Mouse (Mus musculus) left cerebral cortex, adult 2 months (tissue): ENCODE results near the gene Farp1. TPM values are rescaled to one million over a fixed set of nuclear protein-coding genes. Genes with fewer than 3 reads are reported as not detected.

ENCODE experiments used
- DNase-seq, 2 experiments: peaks; one replicate each; pipeline ENCODE4 v3.0.0; 2021 to 2022; ENCODE audit warnings: low spot score in 2 of 2, mixed read lengths in 1 of 2; ENCODE audit errors: extremely low spot score in 1 of 2
- H3K27ac ChIP-seq: fragments of 200-600 bp; 2 replicates; pipeline ENCODE4 v1.8.1; 2022
- H3K4me3 ChIP-seq: fragments of 200-600 bp; 2 replicates; pipeline ENCODE4 v1.8.1; 2022
- CTCF ChIP-seq: fragments of 200-600 bp; IDR thresholded peaks from 2 replicates; pipeline ENCODE4 v1.8.1; 2022; ENCODE audit warnings: antibody characterized with exemption, mild to moderate bottlenecking, moderate library complexity
- intact Hi-C: fragments of 180-260 bp; cut with DNase I; formaldehyde crosslinking; loops from one replicate; pipeline ENCODE4 v1.15.1; 2025
- total RNA-seq, 2 experiments: library from RNA; stranded (reverse); gene quantifications; 2 replicates each; pipeline ENCODE4 v1.2.3; 2021

Gene Farp1
- total RNA-seq, 2 experiments from 2014 or later: 142 to 152 TPM

DNA sequence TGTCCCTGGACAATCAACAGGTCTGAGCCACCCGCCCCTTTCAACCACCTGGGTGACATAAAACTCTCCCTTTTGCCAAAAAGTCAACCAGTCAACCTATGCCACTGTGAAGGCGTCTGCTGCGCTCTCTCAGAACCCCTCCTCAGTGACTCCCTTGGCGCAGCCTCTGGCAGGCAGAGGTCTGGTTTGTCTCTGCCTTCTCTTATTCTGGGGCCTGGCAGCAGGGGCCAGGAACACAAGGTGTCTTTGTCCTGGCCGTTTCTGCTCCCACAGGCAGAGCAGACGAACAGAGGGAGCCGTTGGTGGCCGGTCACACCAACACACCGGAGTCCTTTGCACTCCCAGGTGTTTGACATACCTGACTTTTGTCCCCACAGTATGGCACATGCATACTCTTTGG, 57.5 kb downstream of the Farp1 start:
- DNase-seq: no peak
- TF ChIP-seq CTCF: no peak
- intact Hi-C loops: no loop called here
- no peak overlapping the region for H3K27ac ChIP-seq
- no peak overlapping the region for H3K4me3 ChIP-seq

DNA sequence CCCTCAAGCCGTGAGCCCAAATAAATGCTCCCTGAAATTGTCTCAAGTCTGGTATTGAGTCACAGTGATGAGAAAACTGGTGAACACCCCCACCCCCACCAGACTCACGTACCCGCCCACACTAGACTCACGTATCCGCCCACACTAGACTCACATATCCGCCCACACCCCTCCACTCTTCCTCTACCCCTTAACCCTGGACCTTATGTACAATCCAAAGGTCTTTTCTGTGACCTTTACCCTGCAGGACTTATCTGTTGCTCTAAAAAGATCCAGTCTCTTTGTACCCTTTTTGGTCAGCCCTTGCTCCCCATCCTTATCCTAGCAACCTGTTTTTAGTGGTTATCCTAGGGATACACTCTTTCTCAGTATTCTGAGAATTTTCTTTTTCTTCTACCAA, 58.9 kb downstream of the Farp1 start:
- no peak overlapping the region for H3K27ac ChIP-seq
- DNase-seq: no peak
- no peak for TF ChIP-seq CTCF
- intact Hi-C loops: no loop called here
- no peak overlapping the region for H3K4me3 ChIP-seq

DNA sequence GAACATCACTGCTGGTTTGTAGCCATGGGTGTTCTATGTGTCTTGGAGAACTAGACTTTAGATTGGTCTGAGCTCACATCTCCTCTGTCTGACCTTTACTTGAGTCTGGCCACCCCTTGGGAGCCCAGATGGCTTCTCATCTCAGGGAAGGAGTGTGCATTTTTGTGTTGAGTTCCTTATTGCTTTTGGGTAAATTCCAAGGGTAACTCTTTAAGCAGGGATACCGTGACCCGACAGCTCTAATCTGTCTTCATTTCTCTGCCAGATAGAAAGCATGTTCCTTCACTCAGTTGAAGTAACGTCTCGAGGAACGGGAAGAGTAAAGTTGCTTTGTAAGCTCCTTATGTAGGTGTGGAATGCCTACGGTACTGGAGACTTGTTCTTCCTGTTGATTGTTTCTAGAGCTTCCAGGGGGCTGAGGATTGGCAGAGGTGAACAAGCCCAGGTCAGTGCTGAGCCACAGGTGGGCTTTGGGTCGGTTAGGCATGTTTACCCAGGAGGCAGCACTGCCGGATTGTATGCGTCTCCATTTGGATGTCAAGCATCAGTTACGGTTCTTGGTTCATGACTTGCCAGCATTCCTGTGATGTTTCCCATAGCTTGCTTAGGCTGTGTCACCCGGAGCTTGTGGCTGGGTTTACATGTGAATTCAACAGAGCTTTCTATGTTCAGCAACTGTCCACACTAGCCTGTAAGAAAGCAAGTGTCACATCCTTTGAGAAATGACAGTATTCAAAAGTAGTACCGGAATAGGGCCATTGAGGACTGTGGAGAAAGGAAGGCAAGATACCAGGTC, 62.8 kb downstream of the Farp1 start:
- no peak for DNase-seq
- intact Hi-C loops: no loop called here
- no peak overlapping the region for H3K27ac ChIP-seq
- no peak for TF ChIP-seq CTCF
- no peak overlapping the region for H3K4me3 ChIP-seq

DNA sequence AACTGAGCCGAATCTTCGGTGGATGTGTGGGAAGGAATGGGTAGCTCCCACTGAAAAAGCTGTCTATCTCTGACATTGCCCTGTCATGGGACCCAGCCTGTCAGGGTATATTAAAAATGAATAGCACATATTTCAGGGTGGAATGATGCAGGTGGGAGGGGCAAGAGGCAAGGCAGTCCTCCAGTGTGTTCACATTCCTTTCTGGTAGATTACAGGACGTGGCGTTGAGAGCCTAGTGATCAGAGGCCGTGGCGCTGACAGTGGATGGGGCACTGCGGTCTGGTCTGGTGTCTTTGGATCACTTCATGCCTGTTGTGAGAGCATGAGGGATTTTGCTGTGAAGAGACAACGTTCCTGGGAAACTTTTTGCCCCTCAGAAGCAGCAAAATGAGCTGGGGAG, 64.1 kb downstream of the Farp1 start:
- no peak overlapping the region for H3K27ac ChIP-seq
- intact Hi-C loops: no loop called here
- no peak for TF ChIP-seq CTCF
- DNase-seq: no peak
- no peak overlapping the region for H3K4me3 ChIP-seq

DNA sequence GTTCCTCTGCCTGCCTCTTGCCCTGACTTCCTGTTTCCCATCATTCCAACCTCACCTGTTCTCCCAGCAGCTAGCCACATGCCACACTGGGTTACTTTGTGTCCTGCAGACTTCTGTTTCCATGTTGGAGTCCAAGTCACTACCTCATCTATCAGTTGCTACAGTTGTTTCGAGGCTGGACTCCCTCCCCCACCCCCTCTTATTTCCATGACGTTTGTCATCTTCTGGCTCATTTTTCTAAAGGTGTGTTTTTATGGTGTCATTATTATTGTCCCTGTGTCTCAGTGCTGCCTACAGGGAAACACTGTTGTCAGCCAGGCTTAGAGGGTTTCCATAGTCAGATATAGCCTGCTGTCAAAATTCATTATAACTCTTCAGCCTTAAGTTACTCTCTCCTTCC, 64.9 kb downstream of the Farp1 start:
- H3K4me3 ChIP-seq: no peak overlapping the region
- no peak overlapping the region for H3K27ac ChIP-seq
- intact Hi-C loops: no loop called here
- no peak for DNase-seq
- no peak for TF ChIP-seq CTCF

DNA sequence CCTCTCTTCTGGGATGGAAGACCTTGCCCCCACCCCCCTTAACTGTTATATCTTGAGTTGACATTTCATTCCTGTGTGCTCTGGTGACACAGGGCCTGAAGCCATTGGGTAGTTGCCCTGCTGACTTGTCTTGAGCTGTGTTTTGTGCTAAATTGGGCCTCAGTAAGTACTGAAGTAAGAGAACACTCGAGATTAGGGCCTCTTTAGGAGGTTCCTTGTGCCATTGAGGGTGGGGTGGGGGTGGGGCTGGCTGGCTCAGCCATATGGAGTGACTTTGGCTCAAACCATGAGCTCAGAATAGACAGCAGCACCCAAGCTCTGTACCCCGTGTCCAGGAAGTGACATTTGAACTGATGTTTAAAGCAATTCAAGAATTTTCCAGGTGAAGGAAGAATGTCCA, 65.8 kb downstream of the Farp1 start:
- no peak for TF ChIP-seq CTCF
- intact Hi-C loops: no loop called here
- Histone ChIP-seq H3K27ac (peak overlapping the region; percentile 36; the same call in 1 of the 2 replicates), H3K4me3 (no peak overlapping the region)
- DNase-seq: no peak

DNA sequence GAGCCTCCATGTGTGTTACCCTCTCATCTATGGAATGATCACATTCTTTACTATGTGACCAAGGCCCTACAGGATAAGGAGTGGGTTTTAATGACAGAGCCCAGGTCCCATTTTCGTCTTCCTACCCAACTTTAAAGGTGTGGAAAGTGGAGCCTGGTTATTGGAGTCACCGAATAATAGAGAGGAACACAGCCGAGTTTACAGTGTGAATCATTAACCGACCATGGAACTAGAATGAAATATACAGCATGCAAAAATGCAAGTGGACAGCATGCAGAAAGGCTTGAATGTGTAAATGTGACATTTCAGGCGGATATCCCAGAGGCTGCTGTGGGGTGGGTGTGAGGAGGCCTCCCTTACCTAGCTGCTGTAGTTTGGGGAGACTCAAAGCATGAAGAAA, 66.5 kb downstream of the Farp1 start:
- intact Hi-C loops: no loop called here
- peak overlapping the region; percentile 47 for H3K27ac ChIP-seq
- H3K4me3 ChIP-seq: no peak overlapping the region
- DNase-seq: no peak
- no peak for TF ChIP-seq CTCF

DNA sequence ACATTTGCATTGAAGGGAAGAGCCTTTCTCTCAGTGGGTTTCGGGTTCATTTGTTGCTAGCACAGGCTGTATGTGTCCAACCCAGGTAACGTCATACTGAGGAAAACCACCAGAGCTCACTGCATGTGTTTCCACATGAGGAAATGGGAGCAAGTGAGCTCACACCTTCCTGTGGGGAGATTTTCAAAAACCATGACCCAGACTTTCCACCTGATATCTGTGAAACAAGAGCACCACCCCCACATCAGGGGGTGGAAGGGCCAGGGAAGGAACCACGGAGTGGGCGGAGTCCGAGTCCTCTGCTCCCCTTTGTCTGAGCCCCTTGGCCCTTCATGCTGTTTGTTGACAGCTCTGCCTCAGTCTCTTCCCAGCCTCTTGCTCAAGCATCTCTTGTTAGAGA, 67.6 kb downstream of the Farp1 start:
- DNase-seq: no peak
- no peak for TF ChIP-seq CTCF
- intact Hi-C loops: no loop called here
- Histone ChIP-seq H3K27ac (no peak overlapping the region; the same call in 1 of the 2 replicates), H3K4me3 (no peak overlapping the region)

DNA sequence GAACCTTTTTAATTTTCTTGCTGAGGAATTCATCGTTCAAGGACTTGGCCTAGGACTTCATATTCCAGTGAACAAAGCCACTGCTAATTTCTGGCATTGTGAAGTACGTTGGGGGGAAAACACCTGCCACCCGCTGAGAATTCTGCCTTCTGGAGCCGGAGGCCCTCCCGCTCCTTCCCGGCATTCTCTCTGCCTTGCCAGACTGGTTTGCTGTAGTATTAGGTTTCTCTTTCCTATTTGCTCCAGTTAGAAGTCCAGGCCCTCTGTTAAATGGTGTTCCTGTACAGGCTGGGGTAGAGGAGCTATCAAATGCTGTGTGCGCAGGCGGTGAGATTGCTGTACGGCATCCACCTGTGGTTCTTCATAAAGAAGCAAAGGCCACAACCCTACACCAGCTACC, 68.5 kb downstream of the Farp1 start:
- no peak for DNase-seq
- H3K27ac ChIP-seq: 0 out of 2 replicates have a peak overlapping the region, but pooled peaks have one; percentile 28
- no peak overlapping the region for H3K4me3 ChIP-seq
- intact Hi-C loops: no loop called here
- no peak for TF ChIP-seq CTCF

DNA sequence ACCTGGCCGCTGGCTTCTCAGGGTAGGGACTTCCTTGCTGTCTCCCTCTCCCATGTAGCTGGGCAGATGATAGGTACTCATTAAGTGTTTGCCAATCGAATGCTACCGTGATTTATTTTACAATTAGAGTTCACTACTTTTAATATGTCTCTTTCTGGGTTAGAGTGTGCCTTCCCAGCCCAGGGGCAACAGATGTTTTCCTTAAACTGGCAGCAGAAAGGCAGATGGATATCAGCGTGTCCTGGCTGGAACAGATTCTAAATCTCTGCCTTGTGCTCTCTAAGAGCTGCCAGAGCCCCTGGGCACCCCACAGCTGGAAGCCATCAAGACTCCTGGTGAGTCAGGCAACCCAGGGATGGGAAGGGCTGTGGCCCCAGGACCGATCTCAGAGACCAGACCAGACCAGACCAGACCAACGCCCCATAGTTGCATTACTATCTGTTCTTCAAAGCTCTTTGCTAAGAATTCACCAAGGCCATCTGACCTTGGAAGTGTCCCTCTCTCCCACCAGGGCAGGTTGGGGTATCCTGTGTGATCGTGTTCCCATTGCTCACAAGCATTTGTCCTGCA, 69.8 kb downstream of the Farp1 start:
- no peak for TF ChIP-seq CTCF
- no peak for DNase-seq
- intact Hi-C loops: loop anchor here (5.0 kb wide), 1 partner anchor 68 kb away; the partner anchor contains the start of gene Farp1
- Histone ChIP-seq H3K27ac (no peak overlapping the region), H3K4me3 (no peak overlapping the region)

DNA sequence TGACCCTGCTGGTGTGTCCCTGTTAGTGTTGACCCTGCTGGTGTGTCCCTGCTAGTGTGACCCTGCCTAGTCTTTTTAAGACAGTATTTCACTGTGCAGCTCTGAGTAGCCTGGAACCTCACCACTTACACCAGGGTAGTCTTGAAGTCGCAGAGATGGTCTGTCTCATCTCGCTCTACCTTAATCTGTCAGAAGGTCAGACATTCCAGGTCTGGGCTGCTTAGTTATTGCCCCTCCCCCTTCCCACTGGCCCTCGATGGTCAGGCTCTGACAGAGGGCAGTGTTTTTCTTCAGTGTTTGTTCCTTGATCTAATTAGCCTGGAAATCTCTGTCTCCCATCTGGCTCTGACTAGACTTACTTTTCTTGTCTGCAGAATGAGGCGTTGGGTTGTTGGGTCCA, 71.9 kb downstream of the Farp1 start:
- TF ChIP-seq CTCF: no peak
- Histone ChIP-seq H3K4me3 (no peak overlapping the region), H3K27ac (no peak overlapping the region)
- DNase-seq: no peak
- intact Hi-C loops: loop anchor here (5.0 kb wide), 1 partner anchor 70 kb away; the partner anchor contains the start of gene Farp1

DNA sequence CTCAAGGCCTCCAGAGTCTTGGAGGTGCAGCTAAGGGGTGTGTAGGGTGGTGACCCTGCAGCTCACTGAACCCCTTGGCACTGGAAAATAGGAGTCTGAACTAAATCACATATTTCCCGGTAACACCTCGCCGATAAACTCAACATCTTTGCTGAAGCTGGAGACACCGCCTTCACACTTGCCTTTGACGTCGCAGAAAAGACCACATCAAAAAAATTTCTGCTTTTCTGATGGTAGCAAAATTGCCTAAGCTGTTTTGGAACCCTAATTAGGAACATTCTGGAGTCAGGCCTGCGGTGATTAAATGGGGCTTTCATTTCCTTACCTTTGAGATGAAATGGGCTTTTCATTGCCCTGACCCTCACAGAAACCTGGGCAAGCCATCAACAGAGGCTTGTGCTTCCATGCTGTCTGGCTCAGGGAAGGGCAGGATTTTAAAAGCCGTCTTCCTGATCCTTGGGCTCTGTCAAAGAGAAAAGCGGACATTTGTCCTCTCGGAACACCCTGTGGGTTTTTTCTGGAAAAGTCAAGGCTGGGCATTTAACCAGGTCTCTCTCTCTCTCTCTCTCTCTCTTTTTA, 72.8 kb downstream of the Farp1 start:
- DNase-seq: no peak
- no peak for TF ChIP-seq CTCF
- Histone ChIP-seq H3K27ac (peak overlapping the region; percentile 66), H3K4me3 (no peak overlapping the region)
- intact Hi-C loops: loop anchor here (5.0 kb wide), 1 partner anchor 70 kb away; the partner anchor contains the start of gene Farp1
